Mouse (Mus musculus): ENCODE data around the gene Gab1.

DNA sequence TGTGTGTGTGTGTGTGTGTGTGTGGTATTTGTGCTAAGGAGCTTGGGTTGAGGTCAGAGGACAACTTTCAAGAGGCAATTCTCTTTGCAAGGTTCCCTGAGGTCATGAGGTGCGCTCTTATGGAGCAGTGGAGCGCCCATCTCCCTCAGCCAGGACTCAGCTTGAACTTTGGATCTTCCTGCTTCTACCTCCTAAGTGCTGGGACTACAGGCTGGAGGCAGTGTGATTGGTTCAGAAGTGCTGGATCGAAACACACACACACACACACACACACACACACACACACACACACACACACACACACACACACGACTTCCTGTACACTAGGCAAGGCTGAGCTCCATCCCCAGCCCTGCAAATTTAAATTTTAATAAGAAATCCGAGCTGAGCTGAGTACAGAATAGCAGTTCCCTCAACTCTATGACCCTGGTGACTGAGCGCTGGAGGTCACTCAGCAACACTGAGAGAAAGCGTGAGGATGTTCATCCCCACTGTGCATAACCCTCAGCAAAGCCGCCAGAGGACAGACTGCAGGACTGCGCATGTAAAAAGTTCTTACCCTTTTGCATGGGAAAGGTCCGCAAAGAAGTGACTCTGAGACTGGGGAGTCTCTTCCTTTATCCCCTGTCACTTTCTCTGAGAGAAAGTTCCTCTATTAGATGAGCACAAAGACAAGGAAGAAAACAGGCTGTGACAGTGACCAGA is 6.4 kb downstream of the Gab1 start:
- TF ChIP-seq CTCF (IDR thresholded peaks at IDR 0.05; ENCODE audit: low read depth) (no peak), EP300 (IDR thresholded peaks at IDR 0.05; ENCODE audit: low read depth) (no peak)

Measured in liver, postnatal 0 days (tissue).